Mouse (Mus musculus): ENCODE data around the gene Cyp2j5. TPM values are rescaled to one million over a fixed set of nuclear protein-coding genes. Genes with fewer than 3 reads are reported as not detected.

The Cyp2j5 gene
- not detected in 2 replicates for polyA plus RNA-seq (2014; fragmentation: Nextera tagmentation; extraction: Ambion mirVana)

- H3K27me3 ChIP-seq (ENCODE audit: control insufficient read depth, insufficient read depth, low read length) = no peaks in the 10 kb centered on the region
- no peaks in the 10 kb centered on the region for H3K9me3 ChIP-seq (ENCODE audit: control insufficient read depth, low read depth, low read length)
- H3K4me1 ChIP-seq (ENCODE audit: control insufficient read depth, insufficient read depth, low read length) = no peaks in the 10 kb centered on the region
- no peaks in the 10 kb centered on the region for H3K36me3 ChIP-seq (ENCODE audit: control insufficient read depth, insufficient read depth, low read length)
- H3K4me2 ChIP-seq (replicated peaks; ENCODE audit: low read depth, low read length) = no peak within 1 kb of the TSS
- ATAC-seq (ENCODE audit: insufficient number of reproducible peaks, insufficient read depth, low FRiP score, low read depth) = no peak
- no peak within 1 kb of the TSS for H3K9ac ChIP-seq (replicated peaks; ENCODE audit: low read depth, low read length)
- WGBS = 92% methylated on average over 2 of the region's 2 CpGs
- H3K27ac ChIP-seq (ENCODE audit: low read length) = no peak within 1 kb of the TSS
- no peak within 1 kb of the TSS for H3K4me3 ChIP-seq (ENCODE audit: low read depth, low read length)
These were observed at the start of gene Cyp2j5 for GRCm38 (mm10) chr4:96663991-96664390. TSS of gene Cyp2j5 (minus strand) at chr4:96664154.

- H3K36me3 ChIP-seq (ENCODE audit: control insufficient read depth, insufficient read depth, low read length) = no peaks in the 10 kb centered on the region
- H3K27ac ChIP-seq (ENCODE audit: low read length) = no peak overlapping the region
- WGBS = 66% methylated on average over 2 of the region's 2 CpGs
- no peak overlapping the region for H3K9ac ChIP-seq (replicated peaks; ENCODE audit: low read depth, low read length)
- no peaks in the 10 kb centered on the region for H3K27me3 ChIP-seq (ENCODE audit: control insufficient read depth, insufficient read depth, low read length)
- H3K4me2 ChIP-seq (replicated peaks; ENCODE audit: low read depth, low read length) = no peak overlapping the region
- no peaks in the 10 kb centered on the region for H3K4me1 ChIP-seq (ENCODE audit: control insufficient read depth, insufficient read depth, low read length)
- H3K9me3 ChIP-seq (ENCODE audit: control insufficient read depth, low read depth, low read length) = no peaks in the 10 kb centered on the region
- no peak for ATAC-seq (ENCODE audit: insufficient number of reproducible peaks, insufficient read depth, low FRiP score, low read depth)
- no peak overlapping the region for H3K4me3 ChIP-seq (ENCODE audit: low read depth, low read length)
These were observed 41.5 kb upstream of the Cyp2j5 start for GRCm38 (mm10) chr4:96705281-96705951.

GRCm38 (mm10) chr4:96698218-96698561, 34.2 kb upstream of the Cyp2j5 start:
- Histone ChIP-seq H3K9ac (replicated peaks; ENCODE audit: low read depth, low read length) (no peak overlapping the region), H3K9me3 (ENCODE audit: control insufficient read depth, low read depth, low read length) (no peaks in the 10 kb centered on the region), H3K27me3 (ENCODE audit: control insufficient read depth, insufficient read depth, low read length) (no peaks in the 10 kb centered on the region), H3K4me3 (ENCODE audit: low read depth, low read length) (no peak overlapping the region), H3K27ac (ENCODE audit: low read length) (no peak overlapping the region), H3K4me2 (replicated peaks; ENCODE audit: low read depth, low read length) (no peak overlapping the region), H3K4me1 (ENCODE audit: control insufficient read depth, insufficient read depth, low read length) (peaks cover 4% of the 10 kb centered on the region; the same call in 1 of the 2 replicates), H3K36me3 (ENCODE audit: control insufficient read depth, insufficient read depth, low read length) (no peaks in the 10 kb centered on the region)
- no peak for ATAC-seq (ENCODE audit: insufficient number of reproducible peaks, insufficient read depth, low FRiP score, low read depth)
- 66% methylated on average over 5 of the region's 5 CpGs for WGBS

- H3K4me3 ChIP-seq (ENCODE audit: low read depth, low read length) = no peak overlapping the region
- H3K4me2 ChIP-seq (replicated peaks; ENCODE audit: low read depth, low read length) = no peak overlapping the region
- H3K27me3 ChIP-seq (ENCODE audit: control insufficient read depth, insufficient read depth, low read length) = no peaks in the 10 kb centered on the region
- no peak overlapping the region for H3K9ac ChIP-seq (replicated peaks; ENCODE audit: low read depth, low read length)
- H3K27ac ChIP-seq (ENCODE audit: low read length) = no peak overlapping the region
- no peak for ATAC-seq (ENCODE audit: insufficient number of reproducible peaks, insufficient read depth, low FRiP score, low read depth)
- H3K36me3 ChIP-seq (ENCODE audit: control insufficient read depth, insufficient read depth, low read length) = no peaks in the 10 kb centered on the region
- 77% methylated on average over 15 of the region's 15 CpGs for WGBS
- H3K4me1 ChIP-seq (ENCODE audit: control insufficient read depth, insufficient read depth, low read length) = peaks cover 4% of the 10 kb centered on the region; the same call in 1 of the 2 replicates
- no peaks in the 10 kb centered on the region for H3K9me3 ChIP-seq (ENCODE audit: control insufficient read depth, low read depth, low read length)
These were observed 33.7 kb upstream of the Cyp2j5 start for GRCm38 (mm10) chr4:96697511-96698217.

GRCm38 (mm10) chr4:96696614-96697360, 32.8 kb upstream of the Cyp2j5 start:
- Histone ChIP-seq H3K9ac (replicated peaks; ENCODE audit: low read depth, low read length) (no peak overlapping the region), H3K4me3 (ENCODE audit: low read depth, low read length) (no peak overlapping the region), H3K27me3 (ENCODE audit: control insufficient read depth, insufficient read depth, low read length) (no peaks in the 10 kb centered on the region), H3K27ac (ENCODE audit: low read length) (no peak overlapping the region), H3K36me3 (ENCODE audit: control insufficient read depth, insufficient read depth, low read length) (no peaks in the 10 kb centered on the region), H3K4me1 (ENCODE audit: control insufficient read depth, insufficient read depth, low read length) (peaks cover 4% of the 10 kb centered on the region; the same call in 1 of the 2 replicates), H3K9me3 (ENCODE audit: control insufficient read depth, low read depth, low read length) (no peaks in the 10 kb centered on the region), H3K4me2 (replicated peaks; ENCODE audit: low read depth, low read length) (no peak overlapping the region)
- 0 out of 2 replicates have a peak, but pooled peaks have one; percentile 53 for ATAC-seq (ENCODE audit: insufficient number of reproducible peaks, insufficient read depth, low FRiP score, low read depth)
- WGBS = 38% methylated on average over 13 of the region's 13 CpGs

- Histone ChIP-seq H3K4me2 (replicated peaks; ENCODE audit: low read depth, low read length) (no peak overlapping the region), H3K9me3 (ENCODE audit: control insufficient read depth, low read depth, low read length) (no peaks in the 10 kb centered on the region), H3K27me3 (ENCODE audit: control insufficient read depth, insufficient read depth, low read length) (no peaks in the 10 kb centered on the region), H3K36me3 (ENCODE audit: control insufficient read depth, insufficient read depth, low read length) (no peaks in the 10 kb centered on the region), H3K27ac (ENCODE audit: low read length) (no peak overlapping the region), H3K9ac (replicated peaks; ENCODE audit: low read depth, low read length) (no peak overlapping the region), H3K4me3 (ENCODE audit: low read depth, low read length) (no peak overlapping the region), H3K4me1 (ENCODE audit: control insufficient read depth, insufficient read depth, low read length) (no peaks in the 10 kb centered on the region)
- no peak for ATAC-seq (ENCODE audit: insufficient number of reproducible peaks, insufficient read depth, low FRiP score, low read depth)
- 55% methylated on average over 2 of the region's 2 CpGs for WGBS
These were observed 23.4 kb upstream of the Cyp2j5 start for GRCm38 (mm10) chr4:96687358-96687803.

GRCm38 (mm10) chr4:96683474-96683873, 19.5 kb upstream of the Cyp2j5 start:
- no peak overlapping the region for H3K4me2 ChIP-seq (replicated peaks; ENCODE audit: low read depth, low read length)
- no peaks in the 10 kb centered on the region for H3K4me1 ChIP-seq (ENCODE audit: control insufficient read depth, insufficient read depth, low read length)
- no peaks in the 10 kb centered on the region for H3K9me3 ChIP-seq (ENCODE audit: control insufficient read depth, low read depth, low read length)
- 37% methylated on average over 2 of the region's 2 CpGs for WGBS
- ATAC-seq (ENCODE audit: insufficient number of reproducible peaks, insufficient read depth, low FRiP score, low read depth) = no peak
- H3K27ac ChIP-seq (ENCODE audit: low read length) = no peak overlapping the region
- H3K4me3 ChIP-seq (ENCODE audit: low read depth, low read length) = no peak overlapping the region
- H3K27me3 ChIP-seq (ENCODE audit: control insufficient read depth, insufficient read depth, low read length) = no peaks in the 10 kb centered on the region
- H3K36me3 ChIP-seq (ENCODE audit: control insufficient read depth, insufficient read depth, low read length) = no peaks in the 10 kb centered on the region
- H3K9ac ChIP-seq (replicated peaks; ENCODE audit: low read depth, low read length) = no peak overlapping the region

GRCm38 (mm10) chr4:96680966-96681365, 17.0 kb upstream of the Cyp2j5 start:
- ATAC-seq (ENCODE audit: insufficient number of reproducible peaks, insufficient read depth, low FRiP score, low read depth) = no peak
- H3K4me3 ChIP-seq (ENCODE audit: low read depth, low read length) = no peak overlapping the region
- H3K36me3 ChIP-seq (ENCODE audit: control insufficient read depth, insufficient read depth, low read length) = no peaks in the 10 kb centered on the region
- H3K27me3 ChIP-seq (ENCODE audit: control insufficient read depth, insufficient read depth, low read length) = no peaks in the 10 kb centered on the region
- H3K4me2 ChIP-seq (replicated peaks; ENCODE audit: low read depth, low read length) = no peak overlapping the region
- H3K9ac ChIP-seq (replicated peaks; ENCODE audit: low read depth, low read length) = no peak overlapping the region
- H3K27ac ChIP-seq (ENCODE audit: low read length) = no peak overlapping the region
- H3K4me1 ChIP-seq (ENCODE audit: control insufficient read depth, insufficient read depth, low read length) = no peaks in the 10 kb centered on the region
- no peaks in the 10 kb centered on the region for H3K9me3 ChIP-seq (ENCODE audit: control insufficient read depth, low read depth, low read length)
